Mouse (Mus musculus): ENCODE measurements at regions not wholly inside any gene's neighbourhood (a gene's known extent, or its start where the extent isn't known, plus 50 kb on each side); places are given as distances from the start of the nearest gene placed in this dataset.

- TF ChIP-seq CTCF (IDR thresholded peaks at IDR 0.05; ENCODE audit: low read depth) (no peak), EP300 (optimal IDR thresholded peaks at IDR 0.05) (no peak)
Measured at GRCm38 (mm10) chr14:86489872-86490631, 651.0 kb downstream of the Diaph3 start.
